Mouse (Mus musculus) frontal cortex, postnatal 14 days (tissue): ENCODE measurements around the gene Bcap31.

ENCODE experiments used
- DNase-seq, 2 experiments: peaks; one replicate each; pipeline ENCODE4 v3.0.0; 2022; ENCODE audit warnings: low spot score in 2 of 2

The Bcap31 gene

GRCm38 (mm10) chrX:73684156-73684555 is 31.8 kb downstream of the Bcap31 start:
- no peak for DNase-seq

DNA sequence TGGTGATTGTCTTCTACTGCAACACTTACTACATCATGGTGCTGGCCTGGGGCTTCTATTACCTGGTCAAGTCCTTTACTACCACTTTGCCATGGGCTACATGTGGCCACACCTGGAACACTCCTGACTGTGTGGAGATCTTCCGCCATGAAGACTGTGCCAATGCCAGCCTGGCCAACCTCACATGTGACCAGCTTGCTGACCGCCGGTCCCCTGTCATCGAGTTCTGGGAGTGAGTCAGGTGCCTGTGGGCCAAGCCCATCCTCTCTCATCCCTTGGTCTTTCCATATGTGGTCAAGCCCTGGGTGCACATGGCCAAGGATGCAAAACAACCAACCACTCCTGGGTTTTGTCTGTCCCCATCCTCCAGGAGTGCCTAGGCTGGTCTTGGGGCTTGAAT is 39.3 kb downstream of the Bcap31 start:
- DNase-seq: no peak

GRCm38 (mm10) chrX:73675231-73675630 is 40.7 kb downstream of the Bcap31 start:
- DNase-seq: no peak

GRCm38 (mm10) chrX:73673968-73674661 is 41.9 kb downstream of the Bcap31 start:
- DNase-seq: no peak

GRCm38 (mm10) chrX:73673619-73673967 is 42.4 kb downstream of the Bcap31 start:
- DNase-seq: no peak

GRCm38 (mm10) chrX:73672879-73673618 is 42.9 kb downstream of the Bcap31 start, which contains the start of gene Slc6a8:
Gene Slc6a8, plus strand, starts transcription at chrX:73673150.
- DNase-seq: peak in 1 of 2 experiments; percentile 48

DNA sequence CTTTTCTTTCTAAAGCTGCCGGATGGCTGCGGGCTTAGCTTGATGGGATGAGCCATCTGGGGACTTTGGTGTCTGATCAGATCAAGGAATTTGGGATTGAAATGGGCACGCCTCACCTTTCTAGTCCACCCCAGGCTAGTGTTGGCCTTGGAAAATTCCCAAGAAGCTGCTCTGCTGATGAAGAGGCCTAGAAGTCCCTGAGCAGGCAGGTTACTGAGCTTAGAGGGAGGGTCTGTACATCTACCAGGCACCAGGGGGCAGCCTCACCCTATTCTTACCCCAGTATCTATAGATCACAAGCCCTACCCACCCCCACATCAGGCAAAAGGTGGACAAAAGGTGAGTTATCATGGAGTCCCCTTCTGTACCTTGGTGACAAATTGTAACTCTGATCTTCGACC is 43.9 kb downstream of the Bcap31 start:
- DNase-seq: no peak

GRCm38 (mm10) chrX:73663143-73663542 is 52.8 kb downstream of the Bcap31 start:
- DNase-seq: no peak

DNA sequence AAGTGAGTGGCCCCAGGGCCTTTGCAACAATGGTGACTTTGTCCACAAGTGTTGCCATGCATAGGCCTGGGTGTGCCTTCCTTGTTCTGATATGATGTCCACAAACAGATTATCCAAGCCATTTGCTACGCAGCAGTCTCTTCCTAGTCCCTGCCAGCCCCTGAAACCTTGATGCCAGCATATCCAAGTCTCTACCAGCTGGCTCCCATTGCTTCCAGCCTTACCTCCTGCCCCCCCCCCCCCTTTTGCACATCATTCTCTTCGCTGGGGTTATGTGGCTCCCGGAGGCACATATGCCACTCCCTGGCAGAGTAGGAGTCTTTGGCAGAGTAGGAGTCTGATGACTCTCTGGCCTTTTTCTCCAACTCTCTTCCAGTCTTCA is 55.7 kb downstream of the Bcap31 start:
- no peak for DNase-seq

DNA sequence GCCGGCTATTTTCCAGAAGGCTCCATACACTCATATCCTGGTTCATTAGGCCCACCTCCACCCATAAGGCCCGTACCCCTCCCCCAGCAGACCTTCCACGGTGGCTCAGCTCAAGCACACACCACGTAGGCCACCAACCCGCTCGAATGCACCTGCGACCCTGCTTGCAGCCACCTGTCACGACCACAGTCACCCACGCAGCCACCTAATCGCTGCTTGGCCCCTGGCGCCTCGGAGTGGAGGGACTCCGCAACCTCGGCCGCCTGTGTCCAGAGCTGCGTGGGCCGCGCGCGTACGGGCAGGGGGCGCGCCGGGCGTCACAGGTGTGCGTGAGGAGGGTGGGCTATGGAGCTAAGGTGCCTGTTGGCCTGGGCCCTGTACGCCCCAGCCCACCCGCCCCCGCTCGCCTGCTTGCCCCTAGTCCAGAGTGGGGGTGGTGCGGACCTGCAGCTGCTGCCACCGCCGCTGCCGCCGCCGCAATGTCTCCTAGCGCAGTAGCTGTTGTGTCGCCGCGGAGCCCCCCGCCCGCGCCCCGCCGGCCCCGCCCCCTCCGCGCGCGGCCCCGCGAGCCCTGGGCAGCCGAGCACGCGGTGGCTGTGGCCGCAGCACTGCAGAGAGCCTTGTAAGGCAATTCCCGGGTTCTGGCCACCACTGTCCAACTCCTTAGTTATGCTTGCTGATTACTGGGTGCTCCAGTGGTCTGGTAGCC is 56.2 kb downstream of the Bcap31 start, which contains the start of gene Pnck:
Gene Pnck, minus strand, starts transcription at position 543 of the 709 bp plus-strand sequence.
- no peak for DNase-seq

DNA sequence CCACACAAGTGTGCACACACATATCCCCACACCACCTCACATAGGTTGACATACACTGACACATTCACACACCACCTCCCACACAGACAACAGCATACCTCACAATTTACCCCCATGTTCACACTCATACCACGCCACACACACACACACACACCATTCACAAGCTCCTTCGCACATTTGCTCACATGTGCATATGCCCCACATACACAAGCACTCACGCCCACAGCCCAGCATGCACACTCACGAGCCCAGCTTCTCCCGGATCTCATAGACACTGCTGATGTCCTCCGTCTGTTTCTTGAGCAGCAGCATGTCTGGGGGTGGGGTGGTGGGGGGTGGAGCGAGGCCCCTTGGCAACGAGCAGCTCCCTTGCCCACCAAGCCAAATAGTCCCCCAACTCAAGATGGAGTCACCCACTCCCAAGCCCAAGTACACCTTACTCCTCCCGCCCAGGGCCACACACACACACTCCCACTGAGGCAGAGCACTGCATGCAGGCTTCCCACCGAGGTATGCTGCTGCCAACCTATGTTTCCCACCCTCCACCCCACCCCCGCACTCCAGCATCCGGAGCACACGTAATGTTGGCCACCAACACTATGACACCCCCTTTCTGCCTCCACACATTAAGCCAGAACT is 56.9 kb downstream of the Bcap31 start:
- DNase-seq: peak in 1 of 2 experiments; percentile 57

DNA sequence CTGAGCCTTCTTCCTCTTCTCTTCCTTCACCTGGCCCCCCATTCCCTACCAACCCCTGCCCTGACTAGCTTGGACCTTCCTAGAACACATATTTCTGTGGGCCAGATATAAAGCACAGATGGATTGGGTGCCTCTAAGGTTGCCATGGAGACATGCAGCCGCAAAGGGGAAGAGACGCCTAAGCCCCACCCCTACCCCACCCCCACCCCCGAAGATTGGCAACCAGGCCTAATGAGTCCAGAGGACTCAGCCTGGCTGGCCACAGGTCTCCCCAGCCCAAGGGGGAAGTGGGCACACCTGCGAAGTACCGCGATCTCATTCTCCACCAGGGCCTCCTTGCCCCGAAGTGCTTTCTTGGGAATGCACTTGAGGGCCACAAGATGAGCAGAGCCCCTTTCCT is 57.6 kb downstream of the Bcap31 start:
- no peak for DNase-seq

DNA sequence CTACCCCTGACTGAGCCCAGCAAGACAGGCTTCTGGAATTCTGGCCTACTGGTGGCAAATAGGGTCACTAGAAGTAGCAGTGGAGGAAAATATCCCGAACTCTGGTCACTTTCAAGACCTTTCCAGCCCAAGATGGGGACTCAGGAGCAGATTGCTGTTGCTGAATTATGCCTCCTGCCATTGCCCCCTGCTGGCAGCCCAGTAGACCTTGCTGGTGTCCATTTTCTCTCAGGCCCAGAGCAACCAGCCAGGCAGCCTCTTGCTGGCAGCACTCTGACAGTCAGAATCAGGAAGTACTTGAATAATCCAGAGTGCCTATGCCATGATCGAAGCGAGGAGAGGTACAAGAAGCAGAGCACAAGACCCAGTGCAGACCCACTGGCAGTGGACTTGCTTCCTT is 60.4 kb downstream of the Bcap31 start:
- DNase-seq: no peak

DNA sequence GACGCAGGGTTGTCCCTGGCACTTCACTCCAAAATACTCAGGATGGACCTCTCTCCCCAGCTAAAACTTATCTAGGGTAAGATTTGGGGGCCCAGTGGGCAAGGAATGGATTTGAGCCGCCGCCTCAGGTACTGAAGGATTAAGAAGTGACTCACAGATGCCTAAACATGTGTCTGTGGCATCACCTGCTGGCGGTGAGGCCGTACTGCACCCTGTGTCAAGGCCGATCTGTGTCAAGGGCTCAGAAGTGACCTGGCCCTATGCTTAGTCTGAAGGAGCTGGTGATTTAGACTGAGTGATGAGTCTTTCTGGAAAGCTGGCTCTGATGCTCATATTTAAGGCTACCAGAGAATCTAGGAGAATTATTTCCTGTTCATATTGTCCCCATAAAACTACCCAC is 61.8 kb downstream of the Bcap31 start:
- no peak for DNase-seq

- DNase-seq: no peak
Observed at GRCm38 (mm10) chrX:73653392-73653791, 62.6 kb downstream of the Bcap31 start.

DNA sequence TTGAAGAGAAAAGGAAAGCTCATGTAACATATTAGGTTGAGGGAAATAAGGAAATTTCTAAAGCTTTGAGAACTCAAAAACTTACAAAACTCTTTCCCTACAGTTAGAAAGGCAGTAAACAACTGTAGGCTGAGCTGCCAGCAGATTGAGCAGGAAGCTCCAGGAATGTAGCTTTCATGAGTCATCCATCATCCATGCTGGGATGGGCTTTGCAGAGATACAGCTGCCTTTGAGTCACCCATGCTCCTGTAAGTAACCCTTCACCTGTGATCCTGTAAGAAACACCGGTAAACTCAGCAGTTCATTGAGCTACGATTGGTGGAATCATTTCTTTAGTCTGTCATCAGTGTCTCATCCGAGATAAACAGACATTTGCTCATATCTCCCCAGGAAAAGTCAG is 65.1 kb downstream of the Bcap31 start:
- DNase-seq: no peak

DNA sequence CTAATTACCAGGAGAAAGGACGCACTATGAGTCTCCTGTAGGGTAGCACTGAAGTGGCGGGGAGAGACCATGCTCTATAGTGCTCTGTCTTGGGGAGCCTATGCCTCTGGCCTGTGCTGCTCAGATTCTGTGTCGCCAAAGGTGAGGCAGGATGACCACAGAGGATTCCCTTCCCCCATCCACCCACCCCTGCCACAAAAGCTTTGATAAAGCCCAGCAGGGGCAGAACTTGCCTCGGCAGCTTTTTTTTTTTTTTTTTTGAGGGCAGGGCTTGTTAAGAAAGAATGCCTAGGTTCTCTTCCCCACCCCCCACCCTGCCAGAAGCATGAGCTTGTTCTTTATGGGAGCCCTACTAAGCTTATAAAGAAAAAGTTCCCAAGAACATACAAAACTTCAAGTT is 70.9 kb downstream of the Bcap31 start:
- DNase-seq: no peak

DNA sequence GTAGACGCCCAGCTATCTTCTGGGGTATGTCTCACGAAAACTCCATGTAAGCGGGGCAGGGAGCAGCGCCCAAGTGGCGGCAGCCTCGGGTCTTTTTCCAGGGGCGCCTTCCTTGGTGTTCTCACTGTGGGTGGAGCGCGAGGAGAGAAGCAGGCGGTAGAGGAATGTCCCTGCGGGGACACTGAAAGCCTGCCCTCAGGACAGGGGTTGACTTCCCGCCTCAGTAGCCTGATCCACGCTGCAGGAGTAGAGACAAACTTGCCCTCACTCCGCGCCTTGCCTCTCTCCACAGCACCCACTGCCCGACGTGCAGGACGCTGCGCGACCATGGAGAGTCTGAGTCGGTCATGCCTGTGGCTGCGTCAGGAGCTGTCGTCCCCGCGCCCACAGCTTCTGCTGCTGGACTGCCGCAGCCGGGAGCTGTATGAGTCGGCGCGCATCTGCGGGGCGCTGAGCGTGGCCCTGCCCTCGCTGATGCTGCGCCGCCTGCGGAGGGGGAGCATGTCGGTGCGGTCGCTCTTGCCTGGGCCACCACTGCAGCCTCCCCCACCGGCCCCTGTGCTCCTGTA is 76.0 kb downstream of the Bcap31 start:
- DNase-seq: no peak

DNA sequence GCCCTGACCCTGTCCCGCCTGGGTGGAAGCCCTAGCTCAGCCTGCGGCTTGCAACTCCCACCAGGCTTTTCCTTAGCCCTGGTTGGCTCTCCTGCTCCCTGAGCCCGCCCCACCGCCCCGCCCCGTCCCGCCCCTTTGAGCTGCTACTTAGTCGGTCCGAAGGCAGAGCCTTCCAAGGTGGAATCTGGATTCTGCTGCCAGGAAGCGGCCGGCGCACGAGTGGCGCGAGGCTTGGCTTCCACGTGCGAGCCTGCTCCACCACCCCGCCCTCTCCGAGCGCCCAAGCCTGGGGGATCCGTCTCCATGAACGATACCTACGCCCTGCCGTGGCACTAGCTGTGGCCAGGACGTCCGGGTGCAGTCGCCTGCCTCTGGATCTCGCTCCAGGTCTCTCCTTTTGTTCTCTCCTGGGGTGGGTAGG is 76.7 kb downstream of the Bcap31 start, which contains the start of gene Dusp9:
Gene Dusp9, plus strand, starts transcription at position 165 of the 421 bp plus-strand sequence.
- no peak for DNase-seq

- no peak for DNase-seq
Observed at GRCm38 (mm10) chrX:73637415-73637814, 78.6 kb downstream of the Bcap31 start.
